Mouse (Mus musculus) kidney, embryonic 16.5 days (tissue): ENCODE data around the gene Chst11. TPM values are rescaled to one million over a fixed set of nuclear protein-coding genes. Genes with fewer than 3 reads are reported as not detected.
A peak's percentile ranks its signal among the peaks of the same experiment; 100 is the strongest.

ENCODE experiments used
- ATAC-seq: fragments of 200-750 bp; cut with Nextera tagmentation; 2 replicates; pipeline ENCODE4 v1.8.0; 2017; ENCODE audit warnings: moderate TSS enrichment; ENCODE audit not compliant: low FRiP score, low TSS enrichment
- H3K27ac ChIP-seq: fragments of 300-500 bp; sonication (generic); 2 replicates; pipeline ENCODE4 v1.5.1; 2014; ENCODE audit warnings: low read length
- H3K27me3 ChIP-seq: fragments of 300-500 bp; sonication (generic); 2 replicates; pipeline ENCODE4 v1.6.1; 2014; ENCODE audit warnings: low read length, control low read depth, mixed read lengths; ENCODE audit not compliant: insufficient read depth
- H3K36me3 ChIP-seq: fragments of 300-500 bp; sonication (generic); 2 replicates; pipeline ENCODE4 v1.6.1; 2014; ENCODE audit warnings: low read length, control low read depth, mixed read lengths; ENCODE audit not compliant: insufficient read depth
- H3K4me1 ChIP-seq: fragments of 300-500 bp; sonication (generic); 2 replicates; pipeline ENCODE4 v1.6.1; 2014; ENCODE audit warnings: low read length, control low read depth, mixed read lengths; ENCODE audit not compliant: insufficient read depth
- H3K4me2 ChIP-seq: fragments of 300-500 bp; sonication (generic); replicated peaks from 2 replicates; pipeline ENCODE4 v1.6.1; 2014; ENCODE audit warnings: low read depth, low read length
- H3K4me3 ChIP-seq: fragments of 300-500 bp; sonication (generic); 2 replicates; pipeline ENCODE4 v1.5.1; 2014; ENCODE audit warnings: mild to moderate bottlenecking, low read length
- H3K9ac ChIP-seq: fragments of 300-500 bp; sonication (generic); replicated peaks from 2 replicates; pipeline ENCODE4 v1.6.1; 2014; ENCODE audit warnings: low read length
- H3K9me3 ChIP-seq: fragments of 300-500 bp; sonication (generic); 2 replicates; pipeline ENCODE4 v1.6.1; 2016; ENCODE audit warnings: low read length, control low read depth
- WGBS: fragments of 180-500 bp; shearing (Covaris S2); extraction: QIAGEN DNeasy Blood & Tissue Kit; methylation state at CpG from one replicate; pipeline ENCODE4 v1.1.7; 2014; 5-methylcytosine and 5-hydroxymethylcytosine counted together
- polyA plus RNA-seq: library from polyadenylated mRNA; unstranded; fragments of >200 nt; fragmentation: Nextera tagmentation; extraction: Ambion mirVana; gene quantifications from 2 replicates; pipeline ENCODE4 v1.2.1, GENCODE M21; 2015

Chst11 gene
- polyA plus RNA-seq, 1 experiment from 2014 or later: 5.2 TPM

DNA sequence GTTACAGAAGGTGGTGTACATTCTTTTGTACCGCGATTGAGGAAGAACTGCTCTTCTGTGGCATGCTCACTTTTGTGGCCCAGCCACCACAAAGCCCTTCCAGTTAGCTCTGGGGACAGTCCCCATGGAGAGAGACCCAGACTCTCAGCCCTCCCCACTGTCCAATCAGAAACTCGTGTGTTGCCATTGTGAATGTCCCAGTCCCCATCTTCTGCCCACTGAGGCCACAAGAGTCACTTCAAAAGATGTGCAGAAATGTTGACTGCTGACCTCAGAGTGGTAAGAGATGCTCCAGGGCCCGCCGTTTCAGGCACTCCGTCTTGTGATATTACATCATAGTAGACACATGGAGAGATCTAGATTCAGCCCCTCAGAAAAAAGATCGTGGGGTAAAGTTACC lies 18.6 kb upstream of the Chst11 start:
- WGBS: 86% methylated on average over 7 of the region's 7 CpGs
- no peak overlapping the region for H3K4me3 ChIP-seq
- no peaks in the 10 kb centered on the region for H3K27me3 ChIP-seq
- no peak overlapping the region for H3K4me2 ChIP-seq
- H3K9ac ChIP-seq: no peak overlapping the region
- H3K27ac ChIP-seq: no peak overlapping the region
- no peaks in the 10 kb centered on the region for H3K9me3 ChIP-seq
- H3K4me1 ChIP-seq: no peaks in the 10 kb centered on the region
- ATAC-seq: no peak
- no peaks in the 10 kb centered on the region for H3K36me3 ChIP-seq

DNA sequence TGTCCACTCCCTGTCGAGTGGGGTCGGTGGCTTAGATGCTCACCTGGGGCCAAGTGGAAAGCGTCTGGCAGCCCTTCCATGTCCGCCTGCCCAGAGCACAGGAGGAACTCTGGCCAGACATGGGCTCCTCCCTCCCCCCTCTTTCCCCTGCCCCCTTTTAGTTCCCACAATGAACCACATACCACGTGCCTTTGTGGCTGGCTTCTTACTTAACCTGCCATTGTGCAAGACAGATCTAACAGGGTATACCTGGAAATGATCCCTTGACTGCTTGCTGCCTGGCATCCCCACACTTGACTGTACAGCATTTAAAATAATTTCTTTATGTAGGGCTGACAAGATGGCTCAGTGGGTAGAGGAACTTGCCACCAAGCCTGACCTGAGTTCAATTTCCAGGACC lies 15.7 kb upstream of the Chst11 start:
- 57% methylated on average over 5 of the region's 5 CpGs for WGBS
- Histone ChIP-seq H3K9me3 (no peaks in the 10 kb centered on the region), H3K4me1 (no peaks in the 10 kb centered on the region), H3K4me3 (no peak overlapping the region), H3K9ac (no peak overlapping the region), H3K27ac (no peak overlapping the region), H3K4me2 (no peak overlapping the region), H3K36me3 (no peaks in the 10 kb centered on the region), H3K27me3 (no peaks in the 10 kb centered on the region)
- ATAC-seq: no peak

DNA sequence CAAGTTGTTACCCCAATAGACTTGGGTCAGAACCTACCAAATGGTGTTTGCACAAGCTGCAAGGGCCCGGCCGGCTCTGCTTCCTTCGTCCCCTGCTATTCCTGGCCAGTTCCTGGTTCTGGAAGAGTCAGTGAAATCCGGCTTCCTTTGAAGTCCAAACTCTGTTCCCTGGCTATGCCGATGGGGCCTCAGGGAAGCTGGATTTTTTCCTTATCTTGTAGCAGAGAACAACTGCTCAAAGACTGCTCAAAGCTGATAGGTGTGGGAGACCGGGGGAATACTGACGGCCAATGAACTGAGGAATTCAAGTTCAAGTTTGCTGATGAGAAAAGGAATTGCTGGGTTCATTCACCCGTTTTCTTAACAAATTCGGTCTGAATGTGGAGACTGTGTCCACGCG lies 13.7 kb upstream of the Chst11 start:
- Histone ChIP-seq H3K27me3 (no peaks in the 10 kb centered on the region), H3K4me1 (no peaks in the 10 kb centered on the region), H3K4me3 (no peak overlapping the region), H3K27ac (no peak overlapping the region), H3K9me3 (no peaks in the 10 kb centered on the region), H3K36me3 (no peaks in the 10 kb centered on the region), H3K9ac (no peak overlapping the region), H3K4me2 (no peak overlapping the region)
- no peak for ATAC-seq
- WGBS: 62% methylated on average over 11 of the region's 11 CpGs

DNA sequence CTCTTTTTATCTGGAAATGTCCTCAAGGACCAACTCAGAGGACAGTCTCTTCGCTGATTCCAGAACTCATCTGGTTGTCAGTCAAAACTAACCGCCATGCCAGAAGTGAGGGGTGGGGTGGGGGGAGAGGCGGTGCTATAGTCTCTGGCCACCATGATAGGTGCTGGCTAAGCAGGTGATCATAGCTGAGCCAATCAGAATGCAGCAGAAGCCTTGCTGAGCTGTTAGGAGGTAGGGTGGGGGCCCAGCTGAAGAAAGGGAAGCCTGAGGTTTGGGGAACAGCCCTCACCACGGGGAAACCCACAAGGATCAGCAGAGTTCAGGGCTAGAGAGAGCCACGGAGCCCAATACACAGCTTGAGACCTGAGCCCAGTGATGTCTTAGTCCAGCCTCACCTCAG lies 11.1 kb upstream of the Chst11 start:
- WGBS: 86% methylated on average over 5 of the region's 5 CpGs
- 0 out of 2 replicates have a peak, but pooled peaks have one; percentile 49 for ATAC-seq

DNA sequence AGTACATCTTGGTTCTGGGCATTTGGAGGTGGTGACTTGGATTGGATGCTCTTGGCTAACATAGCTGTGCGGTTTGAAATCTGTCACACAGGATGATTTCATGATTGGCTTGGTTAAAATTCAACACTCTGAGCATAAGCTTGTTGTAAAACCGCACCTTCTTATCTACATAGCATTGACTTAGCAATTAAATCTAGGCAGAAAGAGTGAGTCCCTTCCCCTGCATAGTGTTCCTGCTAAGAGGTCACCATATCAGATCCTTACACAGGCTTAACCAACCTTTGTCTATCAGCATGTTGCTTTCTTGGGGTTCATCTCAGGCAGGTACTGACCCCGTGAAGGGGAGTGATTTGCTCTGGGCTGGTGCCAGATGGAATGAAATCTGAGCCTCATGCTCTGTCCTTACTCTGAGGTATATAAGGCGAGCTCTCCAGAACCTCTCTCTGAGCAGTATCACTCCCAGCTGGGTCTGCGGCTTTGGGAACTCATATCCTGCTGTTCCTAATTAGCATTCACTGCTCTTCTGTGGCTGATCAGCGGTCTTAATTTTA lies 10.6 kb upstream of the Chst11 start:
- Histone ChIP-seq H3K4me3 (no peak overlapping the region), H3K27ac (no peak overlapping the region), H3K9ac (no peak overlapping the region), H3K9me3 (no peaks in the 10 kb centered on the region), H3K27me3 (no peaks in the 10 kb centered on the region), H3K36me3 (no peaks in the 10 kb centered on the region), H3K4me2 (no peak overlapping the region), H3K4me1 (no peaks in the 10 kb centered on the region)
- ATAC-seq: no peak
- 44% methylated on average over 6 of the region's 6 CpGs for WGBS

More for the DNA sequence above, 11.1 kb upstream of the Chst11 start:
- Histone ChIP-seq H3K27ac (no peak overlapping the region), H3K4me3 (no peak overlapping the region), H3K27me3 (no peaks in the 10 kb centered on the region), H3K4me1 (no peaks in the 10 kb centered on the region), H3K9ac (no peak overlapping the region), H3K36me3 (no peaks in the 10 kb centered on the region), H3K9me3 (no peaks in the 10 kb centered on the region), H3K4me2 (no peak overlapping the region)

DNA sequence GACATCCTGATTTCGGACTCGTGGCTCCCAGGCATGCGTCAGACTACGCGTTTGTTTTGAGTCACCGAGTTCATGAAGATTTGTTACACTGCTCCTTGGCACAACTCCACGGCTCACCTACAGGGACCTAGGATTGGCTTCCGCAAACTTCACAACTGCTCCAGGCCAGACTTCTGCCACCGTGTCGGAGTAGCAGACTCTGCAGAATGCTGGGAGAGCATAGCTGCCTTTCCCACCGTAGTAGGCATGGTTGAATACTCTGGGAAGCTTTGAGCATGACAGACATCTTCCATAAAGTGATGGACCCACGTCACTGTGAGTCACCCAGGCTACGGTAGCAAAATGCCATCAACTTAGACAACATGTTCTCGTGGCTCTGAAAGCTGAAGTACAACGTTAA lies 9.5 kb upstream of the Chst11 start:
- H3K36me3 ChIP-seq: no peaks in the 10 kb centered on the region
- WGBS: 72% methylated on average over 15 of the region's 15 CpGs
- no peak overlapping the region for H3K9ac ChIP-seq
- no peak overlapping the region for H3K27ac ChIP-seq
- no peaks in the 10 kb centered on the region for H3K9me3 ChIP-seq
- no peak overlapping the region for H3K4me3 ChIP-seq
- H3K4me2 ChIP-seq: no peak overlapping the region
- no peaks in the 10 kb centered on the region for H3K4me1 ChIP-seq
- H3K27me3 ChIP-seq: no peaks in the 10 kb centered on the region
- ATAC-seq: no peak

DNA sequence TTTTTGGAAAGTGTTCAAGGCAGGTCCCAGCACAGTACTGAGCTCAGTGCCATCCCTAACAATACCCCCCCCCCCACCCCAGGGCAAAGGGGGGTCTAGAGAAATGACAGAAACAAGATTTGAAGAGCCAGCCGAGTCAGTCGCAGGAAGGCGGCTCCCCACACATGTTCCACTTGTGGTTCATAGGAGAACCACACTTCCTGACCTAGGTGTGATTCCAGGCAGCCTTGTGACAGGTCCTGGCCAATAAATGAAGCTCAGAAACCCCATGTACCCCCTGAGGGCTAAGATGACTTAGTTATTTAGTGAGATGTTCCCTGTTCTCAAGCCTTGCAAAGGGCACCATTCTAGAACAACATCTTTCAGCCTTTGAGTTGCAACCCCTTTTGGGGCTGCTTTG lies 3.0 kb upstream of the Chst11 start:
- Histone ChIP-seq H3K27me3 (peaks cover 6% of the 10 kb centered on the region; the same call in 1 of the 2 replicates), H3K9ac (no peak overlapping the region), H3K36me3 (no peaks in the 10 kb centered on the region), H3K4me3 (no peak overlapping the region), H3K4me1 (peaks cover 20% of the 10 kb centered on the region; the same call in 1 of the 2 replicates), H3K27ac (no peak overlapping the region), H3K4me2 (no peak overlapping the region), H3K9me3 (no peaks in the 10 kb centered on the region)
- WGBS: 78% methylated on average over 3 of the region's 3 CpGs
- no peak for ATAC-seq

DNA sequence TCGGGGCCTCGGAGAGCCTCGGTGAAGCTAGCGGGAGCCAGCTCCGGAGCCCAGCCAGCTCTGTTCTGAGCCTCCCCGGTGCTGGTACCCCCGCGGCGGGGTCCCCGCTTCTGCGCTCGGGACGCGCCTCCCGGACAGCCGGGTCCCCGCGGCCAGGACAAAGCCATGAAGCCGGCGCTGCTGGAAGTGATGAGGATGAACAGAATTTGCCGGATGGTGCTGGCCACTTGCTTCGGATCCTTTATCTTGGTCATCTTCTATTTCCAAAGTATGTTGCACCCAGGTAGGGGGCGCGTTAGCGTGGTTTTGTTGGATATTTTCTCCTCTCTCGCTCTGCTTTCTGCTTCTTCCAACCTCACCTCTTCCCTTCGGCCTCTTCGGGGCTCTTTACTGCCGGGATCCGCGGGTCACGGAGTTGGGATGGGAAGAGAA lies 418 bp downstream of the Chst11 start:
- Histone ChIP-seq H3K36me3 (no peaks in the 10 kb centered on the region), H3K4me3 (peak overlapping the region; percentile 85), H3K27me3 (peaks cover 6% of the 10 kb centered on the region; the same call in 1 of the 2 replicates), H3K9me3 (no peaks in the 10 kb centered on the region), H3K4me2 (peak overlapping the region; percentile 90), H3K4me1 (peaks cover 45% of the 10 kb centered on the region), H3K27ac (peak overlapping the region; percentile 86), H3K9ac (peak overlapping the region; percentile 82)
- under 1% methylated on average over 32 of the region's 32 CpGs for WGBS
- peak; percentile 13 for ATAC-seq

DNA sequence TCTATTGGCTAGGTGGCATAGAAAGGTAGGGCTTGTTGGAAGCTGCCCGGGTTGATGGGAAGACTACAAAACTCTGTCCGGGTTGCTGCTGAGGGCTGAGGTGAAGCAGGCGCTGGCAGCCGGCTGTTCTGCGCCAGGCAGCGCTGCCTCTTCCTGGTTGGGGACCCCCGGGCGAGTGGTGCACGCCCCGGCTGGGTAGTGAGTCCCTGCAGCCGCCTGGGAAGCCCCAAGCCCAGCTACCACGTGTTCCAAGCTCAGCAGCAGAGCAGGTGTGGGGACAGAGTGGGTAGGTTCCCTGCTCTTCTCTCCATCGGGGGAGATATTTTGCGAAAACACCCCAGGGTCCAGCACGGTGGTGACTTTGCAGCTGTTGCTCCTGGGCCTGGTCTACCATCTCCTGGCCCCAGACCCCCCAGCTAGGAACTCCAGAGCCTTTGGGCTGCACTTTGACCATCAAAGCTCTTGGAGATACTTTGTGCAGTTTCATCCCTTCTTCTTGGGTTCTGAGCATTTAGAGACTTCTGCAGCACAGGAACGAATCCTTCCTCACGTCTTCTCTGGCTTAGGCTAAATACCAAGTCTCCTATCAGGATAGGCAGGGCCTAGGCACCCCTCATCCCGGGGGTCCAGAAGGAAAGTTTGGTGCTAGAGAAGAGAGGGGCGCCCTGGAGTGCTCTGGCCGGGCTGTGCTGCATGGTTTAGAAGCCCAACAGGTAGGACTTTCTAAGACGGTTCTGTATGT lies 1.1 kb downstream of the Chst11 start:
- Histone ChIP-seq H3K4me1 (peaks cover 52% of the 10 kb centered on the region), H3K27ac (peak overlapping the region; percentile 86), H3K9ac (peak overlapping the region; percentile 82), H3K36me3 (no peaks in the 10 kb centered on the region), H3K9me3 (no peaks in the 10 kb centered on the region), H3K27me3 (peaks cover 6% of the 10 kb centered on the region; the same call in 1 of the 2 replicates), H3K4me3 (peak overlapping the region; percentile 85), H3K4me2 (peak overlapping the region; percentile 90)
- 2% methylated on average over 21 of the region's 21 CpGs for WGBS
- ATAC-seq: no peak

DNA sequence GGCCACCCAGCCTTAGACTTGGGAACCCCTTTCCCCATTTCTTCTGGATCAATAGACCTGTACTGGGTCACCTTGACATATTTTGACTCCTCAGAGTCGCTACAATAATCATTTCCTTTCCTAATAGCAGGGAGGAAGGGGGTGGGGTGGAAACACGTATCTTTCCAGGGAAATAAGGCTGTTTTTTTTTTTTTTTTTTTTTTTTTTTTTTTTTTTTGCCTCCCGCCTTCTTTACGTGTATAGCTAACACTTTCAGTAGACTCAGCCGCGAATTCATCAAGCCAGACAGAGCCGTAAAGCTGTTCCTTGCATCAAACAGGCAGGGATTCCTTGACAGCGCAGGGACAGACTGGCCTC lies 1.7 kb downstream of the Chst11 start:
- ATAC-seq: no peak
- 7% methylated on average over 8 of the region's 8 CpGs for WGBS
- Histone ChIP-seq H3K9ac (peak overlapping the region; percentile 82), H3K27ac (peak overlapping the region; percentile 86), H3K4me1 (peaks cover 58% of the 10 kb centered on the region), H3K9me3 (no peaks in the 10 kb centered on the region), H3K36me3 (no peaks in the 10 kb centered on the region), H3K4me3 (peak overlapping the region; percentile 85), H3K4me2 (peak overlapping the region; percentile 90), H3K27me3 (peaks cover 6% of the 10 kb centered on the region; the same call in 1 of the 2 replicates)
